Mouse (Mus musculus) heart, embryonic 14.5 days (tissue): ENCODE measurements around the gene Erv3. TPM values are rescaled to one million over a fixed set of nuclear protein-coding genes. Genes with fewer than 3 reads are reported as not detected.

Source experiments
- ATAC-seq: fragments of 200-750 bp; cut with Nextera tagmentation; 2 replicates; pipeline ENCODE4 v1.8.0; 2017; ENCODE audit warnings: low read depth, moderate TSS enrichment; ENCODE audit not compliant: insufficient number of reproducible peaks, insufficient read depth, low FRiP score
- H3K27ac ChIP-seq, 2 experiments: fragments of 200-500 bp in 1 of 2; fragments of 300-500 bp in 1 of 2; sonication (generic) in 1 of 2; replicated peaks in 1 of 2; 2 replicates each; pipeline ENCODE4 v1.5.1; 2012 to 2014; ENCODE audit warnings: low read depth in 2 of 2, low read length in 2 of 2, control low read depth in 1 of 2, mild to moderate bottlenecking in 1 of 2, mixed read lengths in 1 of 2; ENCODE audit not compliant: control insufficient read depth in 1 of 2, insufficient read depth in 1 of 2
- H3K27me3 ChIP-seq: fragments of 300-500 bp; sonication (generic); 2 replicates; pipeline ENCODE4 v1.6.1; 2014; ENCODE audit warnings: mild to moderate bottlenecking, low read length, control low read depth; ENCODE audit not compliant: control insufficient read depth, insufficient read depth
- H3K36me3 ChIP-seq: fragments of 300-500 bp; sonication (generic); 2 replicates; pipeline ENCODE4 v1.6.1; 2014; ENCODE audit warnings: mild to moderate bottlenecking, control low read depth, low read length, mixed read lengths; ENCODE audit not compliant: control insufficient read depth, insufficient read depth
- H3K4me1 ChIP-seq, 2 experiments: fragments of 200-500 bp in 1 of 2; fragments of 300-500 bp in 1 of 2; sonication (generic) in 1 of 2; 2 replicates each; pipeline ENCODE4 v1.6.1; 2012 to 2014; ENCODE audit warnings: low read length in 2 of 2, control low read depth in 1 of 2, mixed read lengths in 1 of 2; ENCODE audit not compliant: control insufficient read depth in 2 of 2, insufficient read depth in 2 of 2
- H3K4me2 ChIP-seq: fragments of 300-500 bp; sonication (generic); 2 replicates; pipeline ENCODE4 v1.6.1; 2014; ENCODE audit warnings: mild to moderate bottlenecking, low read length
- H3K4me3 ChIP-seq, 2 experiments: fragments of 200-500 bp in 1 of 2; fragments of 300-500 bp in 1 of 2; sonication (generic) in 1 of 2; 2 replicates each; pipeline ENCODE4 v1.5.1; 2012 to 2014; ENCODE audit warnings: low read length in 2 of 2, mild to moderate bottlenecking in 2 of 2, control low read depth in 1 of 2, low read depth in 1 of 2, moderate library complexity in 1 of 2; ENCODE audit not compliant: control insufficient read depth in 1 of 2, insufficient read depth in 1 of 2
- H3K9ac ChIP-seq: fragments of 300-500 bp; sonication (generic); 2 replicates; pipeline ENCODE4 v1.6.1; 2014; ENCODE audit warnings: mild to moderate bottlenecking, low read length
- H3K9me3 ChIP-seq: fragments of 300-500 bp; sonication (generic); 2 replicates; pipeline ENCODE4 v1.6.1; 2016; ENCODE audit warnings: low read length, control low read depth; ENCODE audit not compliant: control insufficient read depth
- WGBS: fragments of 180-500 bp; shearing (Covaris S2); extraction: QIAGEN DNeasy Blood & Tissue Kit; methylation state at CpG from one replicate; pipeline ENCODE4 v1.1.7; 2014; 5-methylcytosine and 5-hydroxymethylcytosine counted together
- polyA plus RNA-seq: library from polyadenylated mRNA; unstranded; fragments of >200 nt; fragmentation: Nextera tagmentation; extraction: Ambion mirVana; gene quantifications from 2 replicates; pipeline ENCODE4 v1.2.1, GENCODE M21; 2014

The Erv3 gene
- polyA plus RNA-seq, 1 experiment from 2014 or later, result not detected

DNA sequence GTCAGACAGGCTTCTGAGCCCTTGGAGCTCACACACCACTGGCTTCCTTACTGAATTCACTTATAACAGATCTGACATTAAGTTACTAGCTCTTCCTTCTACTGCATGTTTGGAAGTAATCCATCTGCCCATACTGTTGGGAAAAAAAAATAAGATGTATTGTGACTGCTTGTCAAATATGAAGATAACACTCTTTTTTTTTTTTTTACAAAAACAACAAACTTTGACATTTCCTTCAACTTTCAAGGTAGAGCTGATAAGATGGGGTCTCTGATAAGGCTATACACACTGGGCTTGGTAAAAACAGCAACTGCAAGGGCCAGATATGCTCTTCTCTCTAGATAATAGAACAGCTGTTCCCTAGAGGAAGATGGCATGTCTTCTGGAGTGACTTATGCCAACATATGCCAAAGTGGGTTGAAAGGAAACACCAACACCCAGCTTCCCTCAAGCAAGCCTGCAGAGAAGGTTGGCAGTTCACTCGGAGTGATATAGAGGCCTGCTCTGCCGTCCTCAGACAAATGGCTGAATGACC, 4.8 kb upstream of the Erv3 start:
- H3K9ac ChIP-seq, result no peak overlapping the region
- no peak for ATAC-seq
- no peaks in the 10 kb centered on the region for H3K36me3 ChIP-seq
- H3K27ac ChIP-seq, result no peak overlapping the region
- no peaks in the 10 kb centered on the region for H3K27me3 ChIP-seq
- H3K4me2 ChIP-seq, result no peak overlapping the region
- no peak overlapping the region for H3K4me3 ChIP-seq
- H3K9me3 ChIP-seq, result no peaks in the 10 kb centered on the region
- no peaks in the 10 kb centered on the region for H3K4me1 ChIP-seq
- WGBS, result 77% methylated on average over 2 of the region's 2 CpGs

DNA sequence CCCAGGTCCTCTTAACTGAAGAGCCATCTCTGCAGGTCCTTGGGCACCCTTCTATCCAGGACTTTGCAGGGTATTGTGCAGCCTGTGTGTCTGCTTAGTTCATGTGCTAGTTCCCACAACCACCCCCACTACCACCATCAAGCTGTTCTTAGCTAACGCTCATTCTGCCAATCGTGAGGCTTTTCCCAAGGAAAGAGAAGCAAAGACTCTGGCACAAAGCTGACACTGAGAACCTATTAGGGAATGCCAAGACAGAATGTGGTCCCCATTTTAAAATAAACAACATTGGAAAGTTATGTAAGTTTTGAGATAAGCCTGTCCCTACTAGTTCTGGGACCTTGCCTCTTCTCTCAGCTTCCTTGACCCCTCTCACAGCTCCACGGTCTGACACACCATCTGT, 3.9 kb upstream of the Erv3 start:
- H3K27me3 ChIP-seq, result no peaks in the 10 kb centered on the region
- H3K9ac ChIP-seq, result no peak overlapping the region
- no peaks in the 10 kb centered on the region for H3K9me3 ChIP-seq
- WGBS, result 65% methylated on average over 3 of the region's 3 CpGs
- H3K4me2 ChIP-seq, result no peak overlapping the region
- no peak for ATAC-seq
- H3K4me3 ChIP-seq, result no peak overlapping the region
- no peaks in the 10 kb centered on the region for H3K36me3 ChIP-seq
- no peak overlapping the region for H3K27ac ChIP-seq
- H3K4me1 ChIP-seq, result no peaks in the 10 kb centered on the region

DNA sequence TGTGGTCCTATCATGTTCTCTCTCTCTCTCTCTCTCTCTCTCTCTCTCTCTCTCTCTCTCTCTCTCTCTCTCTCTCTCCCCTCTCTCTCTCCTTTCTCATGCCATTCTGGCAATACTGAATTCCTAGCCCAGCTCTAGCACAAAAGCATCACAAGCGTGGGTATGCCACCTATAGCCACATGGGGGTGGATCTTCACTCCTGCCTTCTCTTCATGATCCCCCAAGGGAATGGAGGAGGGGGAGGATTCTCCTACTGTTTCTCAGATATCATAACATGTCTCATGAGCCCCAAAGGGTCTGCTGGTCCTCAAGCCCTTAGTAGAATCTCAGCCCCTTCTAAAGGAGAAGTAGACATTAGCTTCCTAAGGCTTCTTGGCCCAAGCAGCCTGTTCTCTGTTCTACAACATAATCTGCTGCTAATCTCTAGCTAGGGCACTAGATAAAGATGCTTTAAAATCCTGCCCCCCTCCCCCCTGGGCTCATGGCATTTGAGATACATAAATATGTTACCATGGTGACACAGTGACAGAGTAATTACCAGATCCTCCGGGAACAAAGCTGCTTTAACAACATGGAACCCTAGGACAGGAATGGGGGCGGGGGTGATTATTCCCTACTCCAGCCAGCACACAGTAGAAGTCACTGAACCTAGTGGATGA, 3.2 kb upstream of the Erv3 start:
- H3K4me2 ChIP-seq, result no peak overlapping the region
- H3K4me3 ChIP-seq, result no peak overlapping the region
- no peak overlapping the region for H3K9ac ChIP-seq
- H3K36me3 ChIP-seq, result no peaks in the 10 kb centered on the region
- WGBS, result 60% methylated on average over 3 of the region's 3 CpGs
- H3K27me3 ChIP-seq, result no peaks in the 10 kb centered on the region
- no peaks in the 10 kb centered on the region for H3K9me3 ChIP-seq
- no peak for ATAC-seq
- H3K4me1 ChIP-seq, result no peaks in the 10 kb centered on the region
- H3K27ac ChIP-seq, result no peak overlapping the region

DNA sequence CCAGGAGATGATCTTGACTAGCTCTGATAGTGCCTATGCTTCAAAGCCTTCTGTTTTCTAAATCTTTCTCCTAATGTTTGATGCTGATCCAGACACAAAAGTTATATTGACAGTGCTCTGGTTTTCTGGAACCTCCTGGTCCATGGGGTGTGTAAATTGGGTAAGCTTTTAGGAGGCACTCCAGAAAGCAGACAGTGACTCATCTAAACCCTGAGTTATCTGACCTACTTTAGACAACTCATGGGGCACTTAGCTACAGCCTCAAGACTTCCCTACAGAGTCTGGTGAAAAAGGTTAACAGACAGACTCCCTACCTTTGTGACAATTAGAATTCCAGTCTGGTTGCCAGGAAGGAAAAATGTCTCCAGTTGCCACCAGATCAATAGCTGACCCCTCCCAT, 1.7 kb downstream of the Erv3 start:
- Histone ChIP-seq H3K27me3 (no peaks in the 10 kb centered on the region), H3K4me1 (no peaks in the 10 kb centered on the region), H3K4me3 (no peak overlapping the region), H3K36me3 (no peaks in the 10 kb centered on the region), H3K9ac (no peak overlapping the region), H3K4me2 (no peak overlapping the region), H3K9me3 (no peaks in the 10 kb centered on the region), H3K27ac (no peak overlapping the region)
- no peak for ATAC-seq

DNA sequence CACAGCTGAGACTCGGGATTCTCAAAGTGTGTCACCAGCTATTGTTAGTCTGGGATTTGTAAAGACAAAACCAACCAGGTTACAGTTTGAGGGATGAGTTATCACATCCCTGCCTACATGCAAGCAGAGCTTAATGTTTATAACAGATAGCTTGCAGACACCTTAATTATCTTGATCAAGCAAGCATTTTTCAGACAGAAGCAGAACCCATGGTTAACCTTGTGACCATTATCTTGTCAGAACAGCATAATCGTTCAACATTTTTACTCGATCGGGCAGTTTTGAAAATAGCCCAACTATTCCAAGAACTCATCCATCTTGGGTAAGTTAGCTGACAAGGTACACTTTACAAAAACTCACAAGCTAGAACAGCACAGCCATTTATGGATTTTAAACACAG, 5.8 kb downstream of the Erv3 start:
- Histone ChIP-seq H3K4me2 (no peak overlapping the region), H3K9me3 (no peaks in the 10 kb centered on the region), H3K27ac (no peak overlapping the region), H3K4me3 (no peak overlapping the region), H3K4me1 (peaks cover 0 to 4% of the 10 kb centered on the region in 2 experiments; a peak in 2 of 4 replicates), H3K9ac (no peak overlapping the region), H3K27me3 (no peaks in the 10 kb centered on the region), H3K36me3 (no peaks in the 10 kb centered on the region)
- 66% methylated on average over 4 of the region's 4 CpGs for WGBS
- ATAC-seq, result no peak

DNA sequence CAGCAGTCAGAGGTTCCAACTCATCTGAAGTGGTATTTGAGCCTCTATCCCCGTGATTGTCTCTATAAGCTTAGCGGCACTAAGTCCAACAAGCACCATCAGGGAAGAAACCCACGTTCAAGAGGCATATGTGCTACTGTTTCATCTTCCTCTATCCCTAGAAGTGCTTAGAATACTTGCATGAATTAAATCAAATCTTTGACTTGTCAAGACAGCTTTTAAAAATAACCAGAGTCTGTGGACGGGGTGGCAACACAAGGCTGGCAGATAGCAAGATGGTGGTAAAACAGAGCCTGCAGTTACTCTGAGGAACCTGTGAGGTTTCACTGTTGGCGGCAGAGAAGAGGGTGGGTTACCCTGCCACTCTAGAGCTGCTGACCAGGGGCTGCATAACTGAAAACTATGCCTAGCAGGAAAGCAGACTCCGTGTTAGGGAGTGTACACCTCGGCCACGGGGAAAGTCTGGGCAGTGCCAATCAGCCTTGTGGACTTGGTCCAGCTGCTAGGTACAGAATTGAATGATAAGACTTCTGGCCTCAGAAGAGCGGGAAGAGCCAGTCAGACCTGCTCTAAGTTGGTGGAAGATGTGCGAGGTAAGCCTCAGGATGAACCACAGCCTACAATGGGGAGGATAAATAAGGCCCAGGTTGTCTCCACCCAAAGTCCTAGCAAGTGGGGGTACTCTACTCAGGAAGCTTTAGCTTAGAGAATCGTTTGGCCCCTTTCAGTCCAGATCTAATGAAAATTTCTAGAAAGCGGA, 8.0 kb downstream of the Erv3 start:
- Histone ChIP-seq H3K9me3 (no peaks in the 10 kb centered on the region), H3K36me3 (no peaks in the 10 kb centered on the region), H3K9ac (no peak overlapping the region), H3K4me3 (no peak overlapping the region), H3K27ac (no peak overlapping the region), H3K4me2 (no peak overlapping the region), H3K27me3 (no peaks in the 10 kb centered on the region), H3K4me1 (peaks cover 6% of the 10 kb centered on the region in 2 experiments; a peak in 3 of 4 replicates)
- 72% methylated on average over 12 of the region's 12 CpGs for WGBS
- ATAC-seq, result no peak

DNA sequence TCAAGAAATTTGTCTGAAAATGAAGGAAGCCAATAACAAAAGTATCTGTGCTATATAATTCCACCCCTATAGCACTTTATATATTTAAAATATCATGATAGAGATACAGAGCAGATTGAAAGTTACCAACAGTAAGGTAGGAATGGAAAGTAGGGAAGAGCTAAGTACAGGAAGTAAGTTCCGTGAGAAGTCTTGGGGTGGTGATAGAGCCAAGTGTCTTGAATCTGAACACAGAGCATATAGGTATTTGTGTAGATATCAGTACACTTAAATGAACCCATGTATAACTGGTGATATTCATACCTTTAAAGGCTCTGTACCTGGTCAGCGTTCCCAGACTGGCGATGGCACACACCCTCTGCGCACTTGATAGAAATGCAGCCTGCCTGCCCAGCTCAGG, 9.5 kb downstream of the Erv3 start:
- no peak overlapping the region for H3K9ac ChIP-seq
- ATAC-seq, result no peak
- no peak overlapping the region for H3K27ac ChIP-seq
- H3K27me3 ChIP-seq, result no peaks in the 10 kb centered on the region
- H3K4me2 ChIP-seq, result no peak overlapping the region
- H3K4me1 ChIP-seq, result peaks cover 14 to 20% of the 10 kb centered on the region in 2 experiments
- WGBS, result 89% methylated on average over 4 of the region's 4 CpGs
- H3K4me3 ChIP-seq, result no peak overlapping the region
- H3K9me3 ChIP-seq, result no peaks in the 10 kb centered on the region
- H3K36me3 ChIP-seq, result no peaks in the 10 kb centered on the region
